Mouse (Mus musculus) small intestine, adult 2 months (tissue): ENCODE measurements around the gene Atp2a1. TPM values are rescaled to one million over a fixed set of nuclear protein-coding genes. Genes with fewer than 3 reads are reported as not detected.

Experiments used
- H3K27ac ChIP-seq: fragments of 200-500 bp; 2 replicates; pipeline ENCODE4 v1.5.1; 2012; ENCODE audit warnings: low read depth, low read length, control low read depth, inconsistent platforms; ENCODE audit not compliant: insufficient read depth
- H3K27me3 ChIP-seq: fragments of 200-500 bp; 2 replicates; pipeline ENCODE4 v1.6.1; 2012; ENCODE audit warnings: mild to moderate bottlenecking, moderate library complexity, low read length, inconsistent platforms; ENCODE audit not compliant: control insufficient read depth, insufficient read depth
- H3K36me3 ChIP-seq: fragments of 200-500 bp; 2 replicates; pipeline ENCODE4 v1.6.1; 2012; ENCODE audit warnings: mild to moderate bottlenecking, low read length, control low read depth, inconsistent platforms; ENCODE audit not compliant: control insufficient read depth, insufficient read depth
- H3K4me1 ChIP-seq: fragments of 200-500 bp; 2 replicates; pipeline ENCODE4 v1.6.1; 2012; ENCODE audit warnings: low read length, inconsistent platforms, mixed read lengths; ENCODE audit not compliant: control insufficient read depth, insufficient read depth, insufficient read length
- H3K4me3 ChIP-seq: fragments of 200-500 bp; 2 replicates; pipeline ENCODE4 v1.5.1; 2012; ENCODE audit warnings: low read depth, mild to moderate bottlenecking, control low read depth, inconsistent platforms, low read length, moderate library complexity
- CTCF ChIP-seq: fragments of 200-500 bp; IDR thresholded peaks from 2 replicates; pipeline ENCODE4 v1.5.1; 2012; ENCODE audit warnings: low read depth, mild to moderate bottlenecking, control low read depth, inconsistent platforms, low read length, moderate library complexity, mixed read lengths; ENCODE audit not compliant: insufficient replicate concordance, insufficient read length; ENCODE audit errors: extremely low read depth
- POLR2A ChIP-seq: fragments of 200-500 bp; IDR thresholded peaks from 2 replicates; pipeline ENCODE4 v1.6.1; 2012; ENCODE audit warnings: low read depth, mild to moderate bottlenecking, control low read depth, inconsistent platforms, low read length, moderate library complexity
- WGBS: fragments of 180-500 bp; shearing (Covaris S2); methylation state at CpG from one replicate; pipeline ENCODE4 v1.1.7; 2018; 5-methylcytosine and 5-hydroxymethylcytosine counted together
- polyA plus RNA-seq: library from polyadenylated mRNA; depleted of rRNA; stranded (reverse); fragments of >200 nt; gene quantifications from 2 replicates; pipeline ENCODE4 v1.2.3, GENCODE M21; 2012

Atp2a1 gene
- polyA plus RNA-seq, 1 experiment, result 0.23 TPM

DNA sequence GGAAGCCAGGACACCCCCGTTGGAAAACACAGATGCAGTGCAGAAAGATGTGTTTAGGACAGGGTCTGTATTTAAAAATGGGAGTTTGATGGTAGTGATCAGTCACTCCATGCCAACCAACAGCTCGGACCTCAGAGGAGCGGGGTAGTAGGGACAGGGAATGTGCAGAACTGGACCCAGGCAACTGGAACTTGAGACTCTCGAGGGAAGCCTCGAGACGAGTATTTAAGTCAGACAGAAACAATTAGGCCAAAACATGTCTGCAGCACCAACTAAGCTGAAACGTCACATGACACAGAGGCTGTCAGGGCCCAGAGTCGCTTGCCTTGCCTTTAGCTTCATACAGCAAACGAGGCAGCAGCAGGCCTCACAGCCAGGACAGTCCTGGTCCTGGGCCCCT lies 3.2 kb upstream of the Atp2a1 start:
- TF ChIP-seq CTCF (no peak), POLR2A (no peak)
- no peak overlapping the region for H3K4me3 ChIP-seq
- peaks cover 3% of the 10 kb centered on the region for H3K4me1 ChIP-seq
- H3K36me3 ChIP-seq, result peaks cover 33% of the 10 kb centered on the region
- no peak overlapping the region for H3K27ac ChIP-seq
- no peaks in the 10 kb centered on the region for H3K27me3 ChIP-seq
- 80% methylated on average over 9 of the region's 9 CpGs for WGBS

DNA sequence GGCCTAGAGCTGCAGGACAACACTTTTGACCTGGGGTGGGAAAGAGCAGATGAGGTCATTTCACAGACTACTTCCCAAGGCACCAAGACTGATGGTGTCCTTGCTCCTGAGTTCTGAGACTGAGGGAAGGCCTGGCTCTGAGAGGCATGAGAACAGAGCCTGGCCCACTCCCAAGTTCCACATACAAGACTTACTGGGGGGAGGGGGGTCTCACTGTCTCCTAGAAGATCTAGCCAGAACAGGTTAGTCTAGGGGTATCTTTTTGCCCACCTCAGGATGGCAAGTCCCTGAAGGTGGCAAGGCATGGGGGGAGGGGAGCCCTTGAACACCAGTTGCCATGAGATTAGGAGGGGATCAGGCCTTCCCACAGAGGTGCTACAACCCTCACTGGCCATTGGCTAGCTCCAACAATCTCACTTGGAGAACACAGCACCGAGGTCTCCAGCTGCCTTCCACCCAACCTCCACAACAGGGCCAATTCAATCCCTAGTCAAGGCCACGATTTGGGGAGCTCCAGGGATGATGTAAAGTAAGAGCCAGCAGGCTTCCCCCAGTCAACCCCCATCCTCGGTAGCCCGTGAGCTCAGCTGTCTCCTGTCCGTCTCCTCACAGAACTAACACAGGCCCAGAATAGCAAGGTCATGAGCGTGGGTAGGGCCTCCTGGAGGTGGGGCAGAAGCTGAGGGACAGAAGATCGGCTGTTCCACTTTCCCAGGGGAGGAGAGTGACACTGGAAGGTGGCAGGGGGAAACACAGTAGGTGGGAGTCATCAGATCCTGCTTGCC lies 2.5 kb upstream of the Atp2a1 start:
- Histone ChIP-seq H3K4me3 (no peak overlapping the region), H3K27me3 (no peaks in the 10 kb centered on the region), H3K4me1 (no peaks in the 10 kb centered on the region; the same call in 1 of the 2 replicates), H3K36me3 (peaks cover 32% of the 10 kb centered on the region), H3K27ac (no peak overlapping the region)
- TF ChIP-seq CTCF, result no peak
- no peak for TF ChIP-seq POLR2A
- 56% methylated on average over 7 of the region's 7 CpGs for WGBS

DNA sequence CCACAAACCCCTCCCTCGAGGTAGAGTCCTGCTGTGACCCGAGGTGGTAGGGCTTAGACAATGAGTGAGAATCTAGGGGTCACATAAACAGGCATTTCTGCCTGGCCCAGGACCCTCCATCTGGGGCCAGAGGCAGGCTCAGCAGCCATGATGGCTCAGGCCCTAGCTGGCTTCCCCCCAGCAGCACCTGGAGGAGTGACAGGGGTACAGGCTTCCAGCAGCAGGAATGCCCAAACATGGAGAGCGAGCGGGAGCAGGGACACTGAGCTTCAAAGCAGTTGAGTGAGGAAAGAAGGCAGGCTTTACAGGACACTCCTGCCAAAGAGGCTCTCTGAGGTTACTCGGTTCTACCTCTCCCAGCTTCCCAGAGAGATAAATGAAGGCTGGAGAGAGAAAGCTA lies 1.9 kb upstream of the Atp2a1 start:
- Histone ChIP-seq H3K27me3 (no peaks in the 10 kb centered on the region), H3K4me3 (no peak overlapping the region), H3K4me1 (no peaks in the 10 kb centered on the region; the same call in 1 of the 2 replicates), H3K27ac (no peak overlapping the region), H3K36me3 (peaks cover 28% of the 10 kb centered on the region)
- WGBS, result 60% methylated on average over 5 of the region's 5 CpGs
- TF ChIP-seq POLR2A, result no peak
- no peak for TF ChIP-seq CTCF

DNA sequence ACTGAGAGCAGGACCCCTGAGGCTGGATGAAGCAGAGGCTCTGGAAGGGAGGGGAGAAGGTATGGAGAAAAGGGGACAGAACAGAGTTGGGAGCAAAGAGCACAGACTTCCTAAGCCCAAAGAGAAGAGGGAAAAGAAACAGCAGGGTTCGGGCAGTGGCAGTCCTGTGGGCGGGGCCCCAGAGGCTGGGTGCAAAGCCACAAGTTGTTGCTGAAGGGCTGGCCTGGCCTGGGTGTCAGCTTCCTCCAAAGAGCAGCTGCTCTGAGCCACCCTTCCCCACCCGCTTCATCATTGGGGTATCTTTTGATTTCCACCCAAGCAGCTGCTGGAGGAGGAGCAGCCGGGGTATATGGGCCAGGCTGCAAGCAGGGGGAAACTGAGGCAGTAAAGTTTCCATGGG lies 1.2 kb upstream of the Atp2a1 start:
- H3K4me1 ChIP-seq, result no peaks in the 10 kb centered on the region; the same call in 1 of the 2 replicates
- H3K27ac ChIP-seq, result no peak overlapping the region
- H3K27me3 ChIP-seq, result no peaks in the 10 kb centered on the region
- no peak overlapping the region for H3K4me3 ChIP-seq
- peaks cover 24% of the 10 kb centered on the region for H3K36me3 ChIP-seq
- 45% methylated on average over 4 of the region's 4 CpGs for WGBS
- TF ChIP-seq CTCF (no peak), POLR2A (no peak)

DNA sequence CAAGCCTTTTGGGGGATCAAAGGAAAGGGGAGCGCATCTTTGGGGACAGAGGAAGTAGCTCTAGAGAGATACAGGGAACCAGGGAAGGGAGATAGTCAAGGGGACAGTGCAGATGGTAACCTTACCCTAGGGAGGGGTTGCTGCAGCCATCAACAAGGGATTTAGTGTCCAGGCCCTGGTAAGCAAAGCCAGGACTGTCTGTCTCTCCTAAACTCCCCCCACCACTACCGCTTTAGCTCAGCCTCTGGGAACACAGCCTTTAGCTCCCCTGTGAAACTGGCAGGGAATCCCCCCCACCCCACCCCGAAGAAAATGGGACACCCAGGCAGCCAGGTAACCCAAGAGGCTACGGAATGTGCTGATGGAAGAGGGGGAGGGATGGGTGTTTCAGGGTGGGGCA lies 639 bp upstream of the Atp2a1 start:
- TF ChIP-seq POLR2A (no peak), CTCF (no peak)
- peaks cover 19% of the 10 kb centered on the region for H3K36me3 ChIP-seq
- no peak overlapping the region for H3K4me3 ChIP-seq
- no peaks in the 10 kb centered on the region; the same call in 1 of the 2 replicates for H3K4me1 ChIP-seq
- no peak overlapping the region for H3K27ac ChIP-seq
- H3K27me3 ChIP-seq, result no peaks in the 10 kb centered on the region
- WGBS, result 65% methylated on average over 4 of the region's 4 CpGs

- no peak overlapping the region for H3K4me3 ChIP-seq
- H3K4me1 ChIP-seq, result no peaks in the 10 kb centered on the region
- H3K27me3 ChIP-seq, result no peaks in the 10 kb centered on the region
- no peak overlapping the region for H3K27ac ChIP-seq
- peaks cover 2% of the 10 kb centered on the region; the same call in 1 of the 2 replicates for H3K36me3 ChIP-seq
- no peak for TF ChIP-seq CTCF
- TF ChIP-seq POLR2A, result no peak
- 71% methylated on average over 3 of the region's 3 CpGs for WGBS
Measured at GRCm38 (mm10) chr7:126461626-126462025, 1.3 kb downstream of the Atp2a1 start.

GRCm38 (mm10) chr7:126460623-126461399 lies 2.1 kb downstream of the Atp2a1 start:
- TF ChIP-seq POLR2A (no peak), CTCF (no peak)
- H3K4me3 ChIP-seq, result no peak overlapping the region
- H3K27ac ChIP-seq, result no peak overlapping the region

More at GRCm38 (mm10) chr7:126460623-126461399, 2.1 kb downstream of the Atp2a1 start:
- 53% methylated on average over 10 of the region's 10 CpGs for WGBS
- no peaks in the 10 kb centered on the region for H3K27me3 ChIP-seq
- H3K36me3 ChIP-seq, result no peaks in the 10 kb centered on the region
- H3K4me1 ChIP-seq, result no peaks in the 10 kb centered on the region
